Mouse (Mus musculus) testis, postnatal 14 days (tissue): Measurements from ENCODE around the gene Il15.
A peak's percentile ranks its signal among the peaks of the same experiment; 100 is the strongest.

Experiments
- DNase-seq: peaks from one replicate; pipeline ENCODE4 v3.0.0; 2021; ENCODE audit warnings: low spot score

Gene Il15

GRCm38 (mm10) chr8:82402686-82403330, at the start of gene Il15:
TSS of gene Il15 (minus strand) at chr8:82403222.
- DNase-seq: peak; percentile 72

- DNase-seq: no peak
Observed at GRCm38 (mm10) chr8:82444897-82445296, 41.9 kb upstream of the Il15 start.

- DNase-seq: no peak
Observed at GRCm38 (mm10) chr8:82416587-82417340, 13.7 kb upstream of the Il15 start.

- DNase-seq: no peak
Observed at GRCm38 (mm10) chr8:82415485-82415884, 12.5 kb upstream of the Il15 start.

- DNase-seq: no peak
Observed at GRCm38 (mm10) chr8:82410135-82410534, 7.1 kb upstream of the Il15 start.

- DNase-seq: no peak
Observed at GRCm38 (mm10) chr8:82407060-82407459, 4.0 kb upstream of the Il15 start.

- DNase-seq: no peak
Observed at GRCm38 (mm10) chr8:82404068-82404467, 1.0 kb upstream of the Il15 start.

- DNase-seq: peak; percentile 16
Observed at GRCm38 (mm10) chr8:82402261-82402685, 749 bp downstream of the Il15 start.

- no peak for DNase-seq
Observed at GRCm38 (mm10) chr8:82401490-82401889, 1.5 kb downstream of the Il15 start.

GRCm38 (mm10) chr8:82401059-82401458, 2.0 kb downstream of the Il15 start:
- DNase-seq: no peak

- DNase-seq: no peak
Observed at GRCm38 (mm10) chr8:82400376-82400775, 2.6 kb downstream of the Il15 start.

GRCm38 (mm10) chr8:82398546-82398945, 4.5 kb downstream of the Il15 start:
- no peak for DNase-seq

GRCm38 (mm10) chr8:82391258-82391657, 11.8 kb downstream of the Il15 start:
- no peak for DNase-seq

- DNase-seq: no peak
Observed at GRCm38 (mm10) chr8:82388356-82388902, 14.6 kb downstream of the Il15 start.

- no peak for DNase-seq
Observed at GRCm38 (mm10) chr8:82387614-82388013, 15.4 kb downstream of the Il15 start.

- DNase-seq: no peak
Observed at GRCm38 (mm10) chr8:82385867-82386266, 17.2 kb downstream of the Il15 start.

GRCm38 (mm10) chr8:82384458-82385234, 18.4 kb downstream of the Il15 start:
- no peak for DNase-seq

- DNase-seq: no peak
Observed at GRCm38 (mm10) chr8:82383346-82383745, 19.7 kb downstream of the Il15 start.

GRCm38 (mm10) chr8:82382316-82382715, 20.7 kb downstream of the Il15 start:
- no peak for DNase-seq

GRCm38 (mm10) chr8:82374470-82374869, 28.6 kb downstream of the Il15 start:
- no peak for DNase-seq

GRCm38 (mm10) chr8:82372846-82373245, 30.2 kb downstream of the Il15 start:
- no peak for DNase-seq

- no peak for DNase-seq
Observed at GRCm38 (mm10) chr8:82370657-82371056, 32.4 kb downstream of the Il15 start.

GRCm38 (mm10) chr8:82361061-82361460, 42.0 kb downstream of the Il15 start:
- no peak for DNase-seq
